Mouse (Mus musculus) small intestine, adult 2 months (tissue): Measurements from ENCODE around the gene Hspb1. TPM values are rescaled to one million over a fixed set of nuclear protein-coding genes. Genes with fewer than 3 reads are reported as not detected.
A peak's percentile ranks its signal among the peaks of the same experiment; 100 is the strongest.

Source experiments
- H3K27ac ChIP-seq: fragments of 200-500 bp; 2 replicates; pipeline ENCODE4 v1.5.1; 2012; ENCODE audit warnings: low read depth, low read length, control low read depth, inconsistent platforms; ENCODE audit not compliant: insufficient read depth
- H3K27me3 ChIP-seq: fragments of 200-500 bp; 2 replicates; pipeline ENCODE4 v1.6.1; 2012; ENCODE audit warnings: mild to moderate bottlenecking, moderate library complexity, low read length, inconsistent platforms; ENCODE audit not compliant: control insufficient read depth, insufficient read depth
- H3K36me3 ChIP-seq: fragments of 200-500 bp; 2 replicates; pipeline ENCODE4 v1.6.1; 2012; ENCODE audit warnings: mild to moderate bottlenecking, low read length, control low read depth, inconsistent platforms; ENCODE audit not compliant: control insufficient read depth, insufficient read depth
- H3K4me1 ChIP-seq: fragments of 200-500 bp; 2 replicates; pipeline ENCODE4 v1.6.1; 2012; ENCODE audit warnings: low read length, inconsistent platforms, mixed read lengths; ENCODE audit not compliant: control insufficient read depth, insufficient read depth, insufficient read length
- H3K4me3 ChIP-seq: fragments of 200-500 bp; 2 replicates; pipeline ENCODE4 v1.5.1; 2012; ENCODE audit warnings: low read depth, mild to moderate bottlenecking, control low read depth, inconsistent platforms, low read length, moderate library complexity
- CTCF ChIP-seq: fragments of 200-500 bp; IDR thresholded peaks from 2 replicates; pipeline ENCODE4 v1.5.1; 2012; ENCODE audit warnings: low read depth, mild to moderate bottlenecking, control low read depth, inconsistent platforms, low read length, moderate library complexity, mixed read lengths; ENCODE audit not compliant: insufficient replicate concordance, insufficient read length; ENCODE audit errors: extremely low read depth
- POLR2A ChIP-seq: fragments of 200-500 bp; IDR thresholded peaks from 2 replicates; pipeline ENCODE4 v1.6.1; 2012; ENCODE audit warnings: low read depth, mild to moderate bottlenecking, control low read depth, inconsistent platforms, low read length, moderate library complexity
- WGBS: fragments of 180-500 bp; shearing (Covaris S2); methylation state at CpG from one replicate; pipeline ENCODE4 v1.1.7; 2018; 5-methylcytosine and 5-hydroxymethylcytosine counted together
- polyA plus RNA-seq: library from polyadenylated mRNA; depleted of rRNA; stranded (reverse); fragments of >200 nt; gene quantifications from 2 replicates; pipeline ENCODE4 v1.2.3, GENCODE M21; 2012

Hspb1 gene
- polyA plus RNA-seq, 1 experiment = 91.6 TPM

DNA sequence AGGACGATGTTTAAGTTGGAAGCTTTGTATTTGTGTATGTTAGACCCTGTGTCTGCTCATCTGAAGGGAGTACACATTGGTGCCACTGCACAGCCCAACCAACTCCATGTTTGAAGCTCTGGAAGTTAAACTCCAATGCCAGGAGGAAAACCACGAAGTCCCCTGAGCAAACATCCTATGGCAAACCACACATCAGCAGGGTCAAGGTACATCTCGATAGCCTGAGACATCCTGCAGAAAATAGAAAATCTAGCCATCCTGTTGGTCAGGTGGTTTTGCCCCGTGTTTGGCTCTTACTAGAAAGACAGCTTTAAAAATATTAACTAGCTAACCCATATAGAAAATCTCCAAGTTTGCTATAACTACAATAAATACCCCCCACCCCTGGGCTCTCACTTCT, 11.3 kb downstream of the Hspb1 start:
- 29% methylated on average over 4 of the region's 4 CpGs for WGBS
- Histone ChIP-seq H3K36me3 (no peaks in the 10 kb centered on the region), H3K27ac (no peak overlapping the region), H3K4me1 (no peaks in the 10 kb centered on the region), H3K27me3 (no peaks in the 10 kb centered on the region), H3K4me3 (no peak overlapping the region)
- no peak for TF ChIP-seq CTCF
- no peak for TF ChIP-seq POLR2A

GRCm38 (mm10) chr5:135899833-135900232, 12.1 kb downstream of the Hspb1 start:
- H3K4me1 ChIP-seq = no peaks in the 10 kb centered on the region
- H3K27ac ChIP-seq = no peak overlapping the region
- H3K27me3 ChIP-seq = no peaks in the 10 kb centered on the region
- WGBS = 44% methylated on average over 4 of the region's 4 CpGs
- no peak for TF ChIP-seq CTCF
- no peak for TF ChIP-seq POLR2A
- H3K4me3 ChIP-seq = no peak overlapping the region
- H3K36me3 ChIP-seq = no peaks in the 10 kb centered on the region

- Histone ChIP-seq H3K27ac (no peak overlapping the region), H3K36me3 (no peaks in the 10 kb centered on the region), H3K4me1 (no peaks in the 10 kb centered on the region), H3K4me3 (no peak overlapping the region), H3K27me3 (no peaks in the 10 kb centered on the region)
- 74% methylated on average over 3 of the region's 3 CpGs for WGBS
- TF ChIP-seq POLR2A = no peak
- no peak for TF ChIP-seq CTCF
Measured at GRCm38 (mm10) chr5:135900701-135901100, 13.0 kb downstream of the Hspb1 start.

GRCm38 (mm10) chr5:135901354-135902095, 13.8 kb downstream of the Hspb1 start:
- WGBS = 63% methylated on average over 6 of the region's 6 CpGs
- H3K4me3 ChIP-seq = no peak overlapping the region
- no peak overlapping the region for H3K27ac ChIP-seq
- H3K4me1 ChIP-seq = no peaks in the 10 kb centered on the region; the same call in 1 of the 2 replicates
- no peaks in the 10 kb centered on the region for H3K27me3 ChIP-seq
- no peaks in the 10 kb centered on the region for H3K36me3 ChIP-seq
- no peak for TF ChIP-seq POLR2A
- peak; percentile 23; the same call in 1 of the 2 replicates for TF ChIP-seq CTCF

DNA sequence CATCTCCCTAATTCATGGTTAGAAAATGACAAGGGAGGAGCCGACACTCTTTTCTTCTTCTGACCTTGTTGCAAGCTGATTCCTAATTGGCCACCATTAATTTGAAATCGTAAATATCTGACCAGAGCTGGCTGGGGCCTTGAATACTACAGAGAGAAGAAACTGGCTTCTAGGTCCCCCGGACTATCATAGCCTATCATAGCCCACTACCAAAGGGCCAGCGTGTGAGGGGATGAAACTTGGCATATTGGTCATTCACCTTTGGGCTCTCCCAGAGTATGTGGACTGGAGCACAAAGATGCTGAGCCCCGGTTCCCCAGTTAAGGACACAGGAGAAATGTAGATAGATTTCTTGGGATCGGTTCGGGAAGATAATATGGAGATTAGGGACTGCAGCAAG, 15.3 kb downstream of the Hspb1 start:
- peaks cover 3% of the 10 kb centered on the region; the same call in 1 of the 2 replicates for H3K36me3 ChIP-seq
- TF ChIP-seq CTCF = no peak
- no peak for TF ChIP-seq POLR2A
- peak overlapping the region; percentile 64; the same call in 1 of the 2 replicates for H3K4me3 ChIP-seq
- no peaks in the 10 kb centered on the region for H3K27me3 ChIP-seq
- 34% methylated on average over 7 of the region's 7 CpGs for WGBS
- peaks cover 1% of the 10 kb centered on the region; the same call in 1 of the 2 replicates for H3K4me1 ChIP-seq
- H3K27ac ChIP-seq = peak overlapping the region; percentile 23; the same call in 1 of the 2 replicates

GRCm38 (mm10) chr5:135903551-135904151, 15.9 kb downstream of the Hspb1 start:
- Histone ChIP-seq H3K36me3 (peaks cover 3% of the 10 kb centered on the region; the same call in 1 of the 2 replicates), H3K27me3 (no peaks in the 10 kb centered on the region), H3K4me1 (peaks cover 1% of the 10 kb centered on the region; the same call in 1 of the 2 replicates), H3K4me3 (peak overlapping the region; percentile 64), H3K27ac (peak overlapping the region; percentile 48; the same call in 1 of the 2 replicates)
- WGBS = 6% methylated on average over 30 of the region's 30 CpGs
- peak; percentile 94 for TF ChIP-seq CTCF
- TF ChIP-seq POLR2A = no peak; the same call in 1 of the 2 replicates

DNA sequence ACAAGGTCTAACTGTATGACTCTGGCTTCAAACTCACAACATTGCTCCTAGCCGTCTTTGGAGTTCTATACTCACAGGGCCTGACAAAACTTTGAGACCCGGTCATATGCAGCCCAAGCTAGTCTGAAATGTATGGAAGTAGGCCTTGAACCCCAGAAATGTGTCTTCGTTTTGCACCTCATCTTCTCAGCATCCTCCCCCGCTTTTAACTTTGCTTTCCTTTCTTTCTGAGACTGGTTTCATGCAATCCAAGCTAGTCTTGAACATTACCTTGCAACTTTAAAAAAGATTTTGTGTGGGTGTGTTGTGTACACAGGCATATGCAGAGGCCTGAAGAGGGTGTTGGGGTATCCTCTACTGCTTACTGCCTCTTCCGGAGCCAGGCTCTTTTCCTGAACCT, 16.5 kb downstream of the Hspb1 start:
- no peaks in the 10 kb centered on the region for H3K27me3 ChIP-seq
- no peak overlapping the region for H3K27ac ChIP-seq
- H3K4me3 ChIP-seq = no peak overlapping the region
- peaks cover 7% of the 10 kb centered on the region for H3K36me3 ChIP-seq
- peaks cover 1% of the 10 kb centered on the region; the same call in 1 of the 2 replicates for H3K4me1 ChIP-seq
- TF ChIP-seq POLR2A (no peak), CTCF (no peak)
- WGBS = 69% methylated on average over 5 of the region's 5 CpGs
